Mouse (Mus musculus) lung, adult 2 months (tissue): Measurements from ENCODE around the gene Zfp558. TPM values are rescaled to one million over a fixed set of nuclear protein-coding genes. Genes with fewer than 3 reads are reported as not detected.
"Not testable (repeated sequence)": the region's sequence is repeated elsewhere in the genome, so short reads cannot be mapped to it uniquely, and the experiment has no call there.

Experiments
- DNase-seq: peaks from one replicate; pipeline ENCODE4 v3.0.0; 2022
- H3K4me1 ChIP-seq: fragments of 200-500 bp; 2 replicates; pipeline ENCODE4 v1.6.1; 2011; ENCODE audit warnings: low read length; ENCODE audit not compliant: control insufficient read depth, insufficient read depth
- H3K4me3 ChIP-seq: fragments of 200-500 bp; replicated peaks from 2 replicates; pipeline ENCODE3; 2011; ENCODE audit warnings: low read depth, mild to moderate bottlenecking, control low read depth, low read length; ENCODE audit errors: extremely low read depth
- CTCF ChIP-seq: fragments of 200-500 bp; IDR thresholded peaks from 2 replicates; pipeline ENCODE4 v1.5.1; 2011; ENCODE audit warnings: mild to moderate bottlenecking, low read length, control low read depth; ENCODE audit not compliant: insufficient read depth
- POLR2A ChIP-seq: fragments of 200-500 bp; IDR thresholded peaks from 2 replicates; pipeline ENCODE4 v1.6.1; 2011; ENCODE audit warnings: low read depth, mild to moderate bottlenecking, control low read depth, low read length, borderline replicate concordance; ENCODE audit errors: extremely low read depth
- WGBS: fragments of 180-500 bp; shearing (Covaris S2); methylation state at CpG from one replicate; pipeline ENCODE4 v1.1.7; 2018; 5-methylcytosine and 5-hydroxymethylcytosine counted together
- polyA plus RNA-seq: library from polyadenylated mRNA; depleted of rRNA; stranded (reverse); fragments of >200 nt; gene quantifications from 2 replicates; pipeline ENCODE4 v1.2.3, GENCODE M21; 2012; rRNA removed

Zfp558 gene
- 0.10 and 0.62 TPM in 2 replicates for polyA plus RNA-seq

DNA sequence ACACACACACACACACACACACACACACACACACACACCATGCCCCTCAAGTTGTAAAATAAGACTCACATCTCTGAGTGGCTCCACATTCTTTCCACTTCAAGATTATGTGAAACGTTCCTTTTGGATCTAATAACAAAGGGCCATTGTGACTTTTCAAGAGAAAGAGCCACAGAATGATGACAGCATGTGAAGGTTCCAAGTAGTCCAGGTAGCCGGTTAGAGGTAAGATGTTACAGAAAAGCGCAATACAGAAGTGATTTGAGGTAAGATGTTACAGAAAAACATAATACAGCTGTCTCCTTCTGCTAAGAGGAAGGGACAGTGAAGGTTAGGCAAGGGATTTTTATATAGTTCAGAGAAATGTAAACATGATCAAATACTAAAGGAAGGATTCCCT, at the start of gene Zfp558, which contains the start of gene Mbd3l1:
Zfp558 (minus strand) TSS at position 101 of the 400 bp plus-strand sequence.
Mbd3l1 (plus strand) TSS at position 192 of the 400 bp plus-strand sequence.
- 65% methylated on average over 3 of the region's 3 CpGs for WGBS
- no peak within 1 kb of the TSS for H3K4me3 ChIP-seq
- no peaks in the 10 kb centered on the region for H3K4me1 ChIP-seq
- DNase-seq: no peak
- no peak for TF ChIP-seq CTCF
- no peak for TF ChIP-seq POLR2A

DNA sequence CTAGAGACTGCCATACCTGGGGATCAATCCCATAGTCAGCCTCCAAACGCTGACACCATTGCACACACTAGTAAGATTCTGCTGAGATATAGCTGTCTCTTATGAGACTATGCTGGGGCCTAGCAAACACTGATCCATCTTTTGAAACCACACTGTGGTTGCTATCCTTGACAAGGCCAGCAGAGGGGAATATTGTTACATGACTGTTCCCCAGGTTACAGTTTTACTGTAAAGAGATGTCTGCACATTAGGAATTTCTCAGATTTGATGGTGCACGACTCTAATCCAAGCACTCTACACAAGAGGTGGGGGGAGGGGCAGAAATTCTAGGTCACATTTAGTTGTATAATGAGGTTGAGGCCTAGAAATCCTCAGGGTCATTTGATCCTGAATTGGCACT, 30.0 kb upstream of the Zfp558 start:
- H3K4me1 ChIP-seq: no peaks in the 10 kb centered on the region
- TF ChIP-seq POLR2A (no peak), CTCF (no peak)
- no peak for DNase-seq
- H3K4me3 ChIP-seq: no peak overlapping the region
- WGBS: 52% methylated on average over 2 of the region's 2 CpGs

DNA sequence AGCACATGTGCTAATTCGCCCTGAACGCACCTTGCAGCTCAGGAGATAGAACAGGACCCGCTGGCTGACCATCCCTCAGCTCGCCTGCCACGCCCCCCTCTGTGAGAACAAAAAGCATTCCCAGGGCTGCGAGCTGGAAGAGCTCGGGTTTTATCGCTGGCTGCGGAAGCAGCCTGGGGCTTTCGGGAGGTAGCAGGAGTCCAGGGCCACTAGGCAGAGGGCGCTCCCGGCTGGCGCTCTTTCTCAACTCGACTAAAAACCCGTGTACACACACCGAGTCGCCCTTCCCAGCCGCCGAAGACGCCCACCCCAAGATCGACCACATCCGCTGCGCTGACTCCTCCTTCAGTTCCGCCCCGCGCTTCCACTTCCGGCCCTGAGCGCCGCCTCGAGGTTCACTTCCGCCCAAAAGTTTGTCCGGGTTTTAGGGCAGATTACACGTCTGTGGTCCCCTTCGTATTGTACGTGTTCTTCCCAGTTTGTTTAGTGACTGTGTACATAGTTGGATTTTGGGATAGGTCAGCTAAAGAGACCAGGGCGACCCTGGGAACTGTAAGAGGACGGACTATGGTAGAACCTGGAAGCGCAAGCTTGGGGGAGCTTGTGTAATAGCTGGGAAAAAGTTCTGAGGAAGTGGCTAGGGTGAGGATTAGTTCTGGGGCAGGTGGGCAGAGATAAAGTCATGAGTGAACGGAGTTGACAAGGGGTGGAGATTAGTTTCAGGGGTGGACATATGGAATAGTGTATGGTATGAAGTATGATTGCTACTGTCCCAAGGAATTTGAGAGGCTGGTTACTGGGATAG, 4.5 kb downstream of the Zfp558 start:
- no peak for TF ChIP-seq CTCF
- peak; percentile 33; the same call in 1 of the 2 replicates for TF ChIP-seq POLR2A
- WGBS: 3% methylated on average over 39 of the region's 39 CpGs
- Histone ChIP-seq H3K4me3 (peak overlapping the region; percentile 48), H3K4me1 (no peaks in the 10 kb centered on the region)
- peak; percentile 60 for DNase-seq

DNA sequence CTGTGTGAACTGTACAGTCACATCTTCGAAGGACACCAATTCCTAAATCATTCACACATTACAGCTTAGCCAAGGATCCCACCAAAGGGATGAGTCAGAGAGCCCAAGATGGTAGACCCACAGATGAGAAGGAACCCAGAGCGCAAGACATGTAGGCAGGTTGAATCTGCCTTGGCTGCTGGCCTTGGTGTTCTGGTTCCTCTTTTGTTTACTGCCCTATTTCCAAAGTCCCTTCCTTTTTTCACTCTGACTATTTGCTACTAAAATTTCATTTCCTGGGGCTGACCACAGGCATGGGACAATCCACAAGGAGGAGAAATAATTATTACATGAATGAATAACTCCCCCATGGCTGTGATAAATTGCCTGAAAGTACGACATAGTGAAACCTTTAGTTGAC, 10.1 kb downstream of the Zfp558 start:
- Histone ChIP-seq H3K4me1 (no peaks in the 10 kb centered on the region), H3K4me3 (no peak overlapping the region)
- no peak for TF ChIP-seq CTCF
- no peak for TF ChIP-seq POLR2A
- WGBS: 81% methylated on average over 3 of the region's 3 CpGs
- DNase-seq: no peak

- WGBS: 80% methylated on average over 3 of the region's 3 CpGs
These were observed 10.7 kb downstream of the Zfp558 start for GRCm38 (mm10) chr9:18467350-18467749.

GRCm38 (mm10) chr9:18456520-18456919, 21.5 kb downstream of the Zfp558 start:
- no peak for DNase-seq
- TF ChIP-seq POLR2A (no peak), CTCF (no peak)
- 98% methylated on average over 4 of the region's 4 CpGs for WGBS
- Histone ChIP-seq H3K4me1 (no peaks in the 10 kb centered on the region), H3K4me3 (no peak overlapping the region)

More at GRCm38 (mm10) chr9:18467350-18467749, 10.7 kb downstream of the Zfp558 start:
- Histone ChIP-seq H3K4me3 (no peak overlapping the region), H3K4me1 (no peaks in the 10 kb centered on the region)
- DNase-seq: no peak
- no peak for TF ChIP-seq CTCF
- TF ChIP-seq POLR2A: no peak

GRCm38 (mm10) chr9:18431687-18432086, 46.4 kb downstream of the Zfp558 start:
- no peak for TF ChIP-seq POLR2A
- no peak for TF ChIP-seq CTCF
- no peaks in the 10 kb centered on the region for H3K4me1 ChIP-seq
- no peak overlapping the region for H3K4me3 ChIP-seq
- WGBS: 75% methylated on average over 10 of the region's 10 CpGs
- no peak for DNase-seq

GRCm38 (mm10) chr9:18430354-18430753, 47.7 kb downstream of the Zfp558 start, which contains the start of gene Mbd3l2:
Mbd3l2 (plus strand) TSS chr9:18430654.
- DNase-seq: no peak
- Histone ChIP-seq H3K4me1 (no peaks in the 10 kb centered on the region), H3K4me3 (no peak within 1 kb of the TSS)
- no peak for TF ChIP-seq CTCF
- TF ChIP-seq POLR2A: no peak

DNA sequence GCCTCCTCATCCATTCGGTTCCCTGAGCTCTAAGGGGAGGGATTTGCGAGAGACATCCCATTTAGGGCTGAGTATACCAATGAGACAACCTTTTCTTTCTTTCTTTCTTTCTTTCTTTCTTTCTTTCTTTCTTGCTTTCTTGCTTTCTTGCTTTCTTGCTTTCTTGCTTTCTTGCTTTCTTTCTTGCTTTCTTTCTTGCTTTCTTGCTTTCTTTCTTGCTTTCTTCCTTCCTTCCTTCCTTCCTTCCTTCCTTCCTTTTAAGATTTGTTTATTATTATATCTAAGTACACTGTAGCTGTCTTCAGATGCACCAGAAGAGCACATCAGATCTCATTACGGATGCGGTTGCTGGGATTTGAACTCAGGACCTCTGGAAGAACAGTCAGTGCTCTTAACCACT, 65.7 kb downstream of the Zfp558 start:
- H3K4me1 ChIP-seq, H3K4me3 ChIP-seq, DNase-seq: not testable (repeated sequence)
- 74% methylated on average over 4 of the region's 4 CpGs for WGBS

Other genes with a start within 250 kb of the Zfp558 start
- 22.4 and 24.6 TPM in 2 replicates for gene Chordc1, start 186.1 kb downstream of the Zfp558 start, polyA plus RNA-seq
- 1.1 and 1.5 TPM in 2 replicates for gene Naalad2, start 75.3 kb downstream of the Zfp558 start, polyA plus RNA-seq
- gene Ubtfl1, start 73.8 kb downstream of the Zfp558 start, polyA plus RNA-seq: not detected in 2 replicates
- gene Mbd3l2, start 47.6 kb downstream of the Zfp558 start, polyA plus RNA-seq: not detected in 2 replicates
- not detected in 2 replicates for gene Mbd3l1, start 91 bp upstream of the Zfp558 start, polyA plus RNA-seq
- gene Muc16, start 196.3 kb upstream of the Zfp558 start, polyA plus RNA-seq: 4.4 and 5.0 TPM in 2 replicates